26 mouse cellular contexts compared by ENCODE assay signal in the genomic region with DNA sequence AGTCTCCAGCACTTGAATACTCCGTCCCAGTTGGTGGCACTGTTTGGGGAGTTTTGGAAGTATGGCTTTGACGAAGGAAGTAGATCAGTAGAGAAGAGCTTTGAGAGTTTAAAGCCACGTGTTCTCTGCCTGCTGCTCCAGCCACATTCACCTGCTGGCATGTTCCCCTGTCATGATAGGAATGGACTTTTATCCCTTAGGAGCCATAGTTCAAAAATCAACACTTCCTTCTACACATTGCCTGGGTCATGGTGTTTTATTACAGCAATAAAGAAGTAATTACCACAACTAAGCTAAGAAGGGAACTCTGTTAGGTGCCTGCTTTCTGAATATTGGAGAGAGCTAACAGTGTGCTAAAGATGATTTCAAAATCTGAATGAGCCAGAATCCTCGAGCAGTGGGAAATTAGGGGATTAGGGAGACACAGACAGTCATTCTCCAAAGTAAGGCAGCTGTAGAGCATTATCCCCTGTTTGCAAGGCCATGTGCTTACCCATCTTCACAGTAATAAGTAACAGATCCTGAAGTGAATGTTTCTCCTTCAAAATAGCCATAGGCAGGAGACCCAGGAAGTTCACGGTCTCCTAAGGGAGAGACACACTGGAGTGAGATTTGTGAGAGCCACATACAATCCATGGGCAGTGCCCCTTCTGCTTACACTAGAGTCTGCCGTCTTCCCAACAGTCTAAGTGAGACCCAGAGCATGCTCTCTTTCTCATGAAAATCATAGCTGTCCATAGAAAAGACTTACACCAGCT. TPM values are rescaled to one million over a fixed set of nuclear protein-coding genes. Genes with fewer than 3 reads are reported as not detected.
"Had no signal": no experiment of that assay in that cellular context is flagged by ENCODE, and none has a peak within 500 bp of the region (broad histone marks: within the 10 kb centered on the region; RNA-seq: fewer than 3 reads in every experiment).

No protein-coding gene starts in this region.

- H3K27ac ChIP-seq: limb, embryonic 12.5 days; limb, embryonic 15.5 days; liver, embryonic 12.5 days; liver, embryonic 15.5 days; midbrain, embryonic 12.5 days; neural tube, embryonic 13.5 days; stomach, postnatal 0 days had no signal

- H3K4me1 ChIP-seq: limb, embryonic 15.5 days; liver, embryonic 12.5 days; liver, embryonic 15.5 days; midbrain, embryonic 12.5 days; neural tube, embryonic 13.5 days had no signal

- ATAC-seq: liver, embryonic 12.5 days; midbrain, embryonic 16.5 days had no signal

- H3K36me3 ChIP-seq: limb, embryonic 12.5 days; limb, embryonic 15.5 days; liver, embryonic 12.5 days; liver, embryonic 15.5 days; midbrain, embryonic 12.5 days; neural tube, embryonic 13.5 days had no signal

- H3K4me2 ChIP-seq: limb, embryonic 12.5 days; limb, embryonic 15.5 days; liver, embryonic 12.5 days; liver, embryonic 15.5 days; midbrain, embryonic 12.5 days; neural tube, embryonic 13.5 days had no signal

- H3K27me3 ChIP-seq: limb, embryonic 12.5 days; limb, embryonic 15.5 days; liver, embryonic 12.5 days; liver, embryonic 15.5 days; midbrain, embryonic 12.5 days; neural tube, embryonic 13.5 days had no signal

- H3K9ac ChIP-seq: limb, embryonic 12.5 days; limb, embryonic 15.5 days; liver, embryonic 12.5 days; liver, embryonic 15.5 days; midbrain, embryonic 12.5 days; neural tube, embryonic 13.5 days had no signal

- H3K9me3 ChIP-seq: limb, embryonic 12.5 days; limb, embryonic 15.5 days; liver, embryonic 12.5 days; liver, embryonic 15.5 days; midbrain, embryonic 12.5 days; neural tube, embryonic 13.5 days had no signal

- H3K4me3 ChIP-seq: limb, embryonic 12.5 days; limb, embryonic 15.5 days; liver, embryonic 12.5 days; liver, embryonic 15.5 days; midbrain, embryonic 12.5 days; myocyte; neural tube, embryonic 13.5 days had no signal

- DNase-seq: kidney, adult 8-10 months; kidney, postnatal 25 days; left cerebral cortex, postnatal 4 days; lung, adult 2 months; lung, postnatal 14 days; lung, postnatal 4 days; thymus, postnatal 25 days had no signal

RNA-seq across cellular contexts. Expression of gene C4bp, which starts 20.4 kb away (rescaled TPM):
- total RNA-seq: left cerebral cortex, adult 8-10 months; left cerebral cortex, postnatal 14 days; left cerebral cortex, postnatal 4 days; megakaryocyte progenitor cell, adult 5-6 weeks; megakaryocyte-erythroid progenitor cell, adult 5-6 weeks; monocyte, adult 5-6 weeks; neutrophil, adult 5-6 weeks had no signal
- polyA plus RNA-seq: limb, embryonic 12.5 days; limb, embryonic 15.5 days; lung, embryonic 16.5 days; midbrain, embryonic 12.5 days; myocyte; neural tube, embryonic 13.5 days had no signal

RNA-seq across cellular contexts. Expression of gene Gm29427, which starts 33.8 kb away (rescaled TPM):
- total RNA-seq: left cerebral cortex, postnatal 4 days; megakaryocyte progenitor cell, adult 5-6 weeks; megakaryocyte-erythroid progenitor cell, adult 5-6 weeks; monocyte, adult 5-6 weeks; neutrophil, adult 5-6 weeks had no signal
- polyA plus RNA-seq: kidney, embryonic 16.5 days; limb, embryonic 12.5 days; limb, embryonic 15.5 days; liver, embryonic 12.5 days; liver, embryonic 15.5 days; lung, adult 2 months; lung, embryonic 16.5 days; midbrain, embryonic 12.5 days; midbrain, embryonic 16.5 days; myocyte; neural tube, embryonic 13.5 days; stomach, embryonic 14.5 days; stomach, postnatal 0 days; thymus, postnatal 0 days had no signal
